Mouse (Mus musculus): ENCODE results near the gene Ltbp2. TPM values are rescaled to one million over a fixed set of nuclear protein-coding genes. Genes with fewer than 3 reads are reported as not detected.

Ltbp2 gene
- polyA plus RNA-seq, 2 experiments: 5.2 to 12.3 TPM

DNA sequence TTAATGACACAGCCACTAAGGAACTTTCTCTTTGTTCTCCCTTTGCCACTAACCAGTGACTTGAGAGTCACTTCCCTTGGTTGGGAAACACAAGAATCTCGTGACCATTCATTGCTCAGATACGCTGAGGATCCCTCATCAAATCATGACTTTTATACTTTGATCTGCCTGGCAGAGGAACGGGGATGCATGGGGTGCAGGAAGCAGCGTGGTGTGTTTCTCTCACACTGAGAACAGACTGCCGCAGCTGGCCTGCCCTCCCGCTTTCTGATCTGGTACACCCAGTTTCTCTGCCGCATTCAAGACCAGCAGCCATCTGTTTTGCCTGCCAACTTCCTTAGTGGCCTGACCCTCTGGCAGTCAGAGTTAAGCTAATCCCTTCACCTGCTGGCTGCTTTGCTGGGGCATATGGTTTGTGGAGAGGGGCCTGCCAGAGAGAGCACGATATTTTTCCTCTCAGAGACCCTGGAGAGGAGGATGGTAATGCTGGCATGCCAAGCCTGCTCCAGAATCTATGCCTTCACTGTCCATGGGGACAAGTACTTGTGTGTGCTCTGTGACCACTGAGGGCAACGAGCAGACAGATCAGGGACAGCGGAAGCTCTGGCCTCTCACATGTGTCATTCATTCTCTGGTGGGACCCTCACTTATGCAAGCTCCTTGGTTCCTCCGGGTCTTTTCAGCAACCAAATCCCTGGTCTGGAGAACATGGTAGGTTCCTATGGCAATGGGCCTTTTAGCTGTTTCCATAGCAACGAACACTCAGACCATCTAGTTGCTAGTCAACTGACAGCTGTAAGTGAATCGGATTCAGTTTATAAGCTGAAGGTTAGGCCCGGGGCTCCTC lies 124.0 kb downstream of the Ltbp2 start:
- 28% methylated on average over 14 of the region's 14 CpGs for WGBS
- Histone ChIP-seq H3K9me3 (ENCODE audit: control insufficient read depth, low read length) (no peaks in the 10 kb centered on the region), H3K4me3 (replicated peaks; ENCODE audit: low read length) (no peak overlapping the region), H3K27ac (replicated peaks; ENCODE audit: low read depth, low read length) (no peak overlapping the region), H3K4me1 (ENCODE audit: control insufficient read depth, insufficient read depth, low read length) (no peaks in the 10 kb centered on the region), H3K4me2 (replicated peaks; ENCODE audit: low read depth, low read length, severe bottlenecking) (no peak overlapping the region), H3K36me3 (ENCODE audit: control insufficient read depth, insufficient read depth, low read length) (peaks cover 14% of the 10 kb centered on the region), H3K9ac (ENCODE audit: low read depth, low read length, severe bottlenecking) (peak overlapping the region; percentile 13; the same call in 1 of the 2 replicates), H3K27me3 (ENCODE audit: control insufficient read depth, insufficient read depth, low read length) (no peaks in the 10 kb centered on the region)
- TF ChIP-seq POLR2A (IDR thresholded peaks at IDR 0.05; ENCODE audit: borderline replicate concordance, extremely low read depth, insufficient read depth, insufficient read length): no peak
- DNase-seq (ENCODE audit: low spot score): peak; percentile 22
- ATAC-seq (ENCODE audit: low FRiP score, low read depth): 0 out of 2 replicates have a peak, but pooled peaks have one; percentile 41

DNA sequence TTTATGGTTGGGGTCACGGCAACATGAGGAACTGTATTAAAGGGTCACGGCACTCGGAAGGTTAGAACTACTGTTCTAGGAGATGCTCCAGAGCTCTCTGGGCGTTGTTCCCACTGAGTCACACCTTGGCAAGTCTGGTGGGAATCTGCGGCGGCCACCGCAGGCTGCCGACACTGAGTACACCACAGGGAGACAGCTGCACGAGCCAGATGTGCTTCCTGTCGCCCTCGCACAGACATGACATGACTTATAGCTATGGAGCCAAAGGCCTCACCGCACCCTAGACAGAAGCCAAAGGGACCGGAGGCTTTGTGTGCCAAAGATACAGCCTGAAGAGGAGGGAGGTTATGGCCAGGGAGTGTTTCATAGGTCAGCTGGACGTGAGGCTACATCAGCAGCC lies 125.7 kb downstream of the Ltbp2 start:
- no peak overlapping the region for H3K27ac ChIP-seq (replicated peaks; ENCODE audit: low read depth, low read length)
- WGBS: 44% methylated on average over 14 of the region's 14 CpGs
- H3K27me3 ChIP-seq (ENCODE audit: control insufficient read depth, insufficient read depth, low read length): no peaks in the 10 kb centered on the region
- no peak overlapping the region for H3K4me3 ChIP-seq (replicated peaks; ENCODE audit: low read length)
- no peak overlapping the region for H3K9ac ChIP-seq (ENCODE audit: low read depth, low read length, severe bottlenecking)
- no peaks in the 10 kb centered on the region for H3K4me1 ChIP-seq (ENCODE audit: control insufficient read depth, insufficient read depth, low read length)
- H3K4me2 ChIP-seq (replicated peaks; ENCODE audit: low read depth, low read length, severe bottlenecking): no peak overlapping the region
- no peak for ATAC-seq (ENCODE audit: low FRiP score, low read depth)
- H3K36me3 ChIP-seq (ENCODE audit: control insufficient read depth, insufficient read depth, low read length): peaks cover 2% of the 10 kb centered on the region; the same call in 1 of the 2 replicates
- H3K9me3 ChIP-seq (ENCODE audit: control insufficient read depth, low read length): no peaks in the 10 kb centered on the region
- no peak for TF ChIP-seq POLR2A (IDR thresholded peaks at IDR 0.05; ENCODE audit: borderline replicate concordance, extremely low read depth, insufficient read depth, insufficient read length)
- DNase-seq (ENCODE audit: low spot score): no peak

DNA sequence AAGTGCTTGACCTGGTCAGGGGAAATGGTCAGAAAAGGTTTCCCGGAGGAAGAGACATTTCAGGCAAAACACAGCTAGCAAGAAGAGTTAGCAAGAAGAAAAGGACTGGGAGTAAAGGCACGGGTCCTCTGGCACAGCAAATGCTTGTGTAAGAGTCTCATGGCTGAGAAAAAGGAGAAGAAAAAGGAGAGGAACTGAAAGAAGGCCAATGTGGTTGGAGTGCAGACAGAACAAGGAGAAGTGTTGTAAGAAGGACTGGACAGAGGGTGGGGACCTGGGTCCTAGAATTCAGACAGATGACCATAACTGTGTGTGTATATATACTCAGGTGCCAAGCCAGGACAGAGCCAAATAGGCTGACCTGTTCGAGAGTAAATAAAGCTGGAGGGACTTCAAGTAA lies 128.2 kb downstream of the Ltbp2 start:
- Histone ChIP-seq H3K36me3 (ENCODE audit: control insufficient read depth, insufficient read depth, low read length) (no peaks in the 10 kb centered on the region), H3K4me3 (replicated peaks; ENCODE audit: low read length) (no peak overlapping the region), H3K4me2 (replicated peaks; ENCODE audit: low read depth, low read length, severe bottlenecking) (no peak overlapping the region), H3K9me3 (ENCODE audit: control insufficient read depth, low read length) (no peaks in the 10 kb centered on the region), H3K27me3 (ENCODE audit: control insufficient read depth, insufficient read depth, low read length) (no peaks in the 10 kb centered on the region), H3K9ac (ENCODE audit: low read depth, low read length, severe bottlenecking) (no peak overlapping the region), H3K27ac (replicated peaks; ENCODE audit: low read depth, low read length) (no peak overlapping the region), H3K4me1 (ENCODE audit: control insufficient read depth, insufficient read depth, low read length) (no peaks in the 10 kb centered on the region)
- no peak for TF ChIP-seq POLR2A (IDR thresholded peaks at IDR 0.05; ENCODE audit: borderline replicate concordance, extremely low read depth, insufficient read depth, insufficient read length)
- WGBS: 69% methylated on average over 3 of the region's 3 CpGs
- no peak for DNase-seq (ENCODE audit: low spot score)
- no peak for ATAC-seq (ENCODE audit: low FRiP score, low read depth)

DNA sequence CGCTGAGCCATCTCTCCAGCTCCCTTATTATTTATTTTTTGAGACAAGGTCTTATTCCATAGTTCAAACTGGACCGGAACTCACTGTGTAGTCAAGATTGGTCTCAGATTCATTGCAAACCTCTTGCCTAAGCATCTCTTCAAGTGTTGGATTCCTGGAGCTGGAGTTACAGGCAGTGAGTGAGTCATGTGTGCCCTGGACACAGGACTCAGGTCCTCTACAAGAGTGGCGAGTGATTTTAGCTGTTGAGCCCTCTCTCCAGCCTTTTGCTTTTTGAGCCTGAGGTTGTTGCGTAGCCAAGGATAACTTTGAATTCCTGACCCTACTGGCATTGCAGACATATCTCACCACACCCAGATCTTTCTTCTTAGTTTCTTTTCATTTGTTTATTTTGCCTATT lies 130.6 kb downstream of the Ltbp2 start:
- DNase-seq (ENCODE audit: low spot score) (no peak), ATAC-seq (ENCODE audit: low FRiP score, low read depth) (no peak)
- Histone ChIP-seq H3K27me3 (ENCODE audit: control insufficient read depth, insufficient read depth, low read length) (no peaks in the 10 kb centered on the region), H3K36me3 (ENCODE audit: control insufficient read depth, insufficient read depth, low read length) (no peaks in the 10 kb centered on the region), H3K27ac (replicated peaks; ENCODE audit: low read depth, low read length) (no peak overlapping the region), H3K4me1 (ENCODE audit: control insufficient read depth, insufficient read depth, low read length) (no peaks in the 10 kb centered on the region), H3K9me3 (ENCODE audit: control insufficient read depth, low read length) (no peaks in the 10 kb centered on the region), H3K4me2 (replicated peaks; ENCODE audit: low read depth, low read length, severe bottlenecking) (no peak overlapping the region), H3K4me3 (replicated peaks; ENCODE audit: low read length) (no peak overlapping the region), H3K9ac (ENCODE audit: low read depth, low read length, severe bottlenecking) (no peak overlapping the region)
- 67% methylated on average over 4 of the region's 4 CpGs for WGBS
- no peak for TF ChIP-seq POLR2A (IDR thresholded peaks at IDR 0.05; ENCODE audit: borderline replicate concordance, extremely low read depth, insufficient read depth, insufficient read length)

DNA sequence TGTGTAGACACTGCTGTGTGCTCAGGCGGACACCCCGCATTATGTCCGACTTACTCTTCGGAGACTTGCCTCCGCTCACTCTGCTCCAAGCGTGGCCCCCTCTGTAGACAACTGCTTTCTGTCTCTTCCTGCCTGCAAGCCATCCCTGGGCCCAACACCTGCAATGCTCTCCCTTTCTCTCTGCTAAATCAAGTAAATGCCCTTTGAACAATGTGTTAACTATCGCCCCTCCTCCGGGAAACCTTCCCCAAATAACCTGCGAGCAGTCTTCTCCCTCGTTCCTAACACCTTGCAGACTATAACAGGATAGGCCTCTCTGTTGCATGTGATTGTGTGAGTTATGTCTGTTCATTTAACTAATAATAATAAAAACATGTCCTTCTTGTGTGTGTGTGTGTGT lies 132.8 kb downstream of the Ltbp2 start:
- H3K9me3 ChIP-seq (ENCODE audit: control insufficient read depth, low read length): no peaks in the 10 kb centered on the region
- H3K4me3 ChIP-seq (replicated peaks; ENCODE audit: low read length): no peak overlapping the region
- no peaks in the 10 kb centered on the region for H3K36me3 ChIP-seq (ENCODE audit: control insufficient read depth, insufficient read depth, low read length)
- H3K4me1 ChIP-seq (ENCODE audit: control insufficient read depth, insufficient read depth, low read length): no peaks in the 10 kb centered on the region
- no peak overlapping the region for H3K4me2 ChIP-seq (replicated peaks; ENCODE audit: low read depth, low read length, severe bottlenecking)
- ATAC-seq (ENCODE audit: low FRiP score, low read depth) (no peak), DNase-seq (ENCODE audit: low spot score) (no peak)
- no peaks in the 10 kb centered on the region for H3K27me3 ChIP-seq (ENCODE audit: control insufficient read depth, insufficient read depth, low read length)
- TF ChIP-seq POLR2A (IDR thresholded peaks at IDR 0.05; ENCODE audit: borderline replicate concordance, extremely low read depth, insufficient read depth, insufficient read length): no peak
- WGBS: 79% methylated on average over 10 of the region's 10 CpGs
- no peak overlapping the region for H3K27ac ChIP-seq (replicated peaks; ENCODE audit: low read depth, low read length)
- H3K9ac ChIP-seq (ENCODE audit: low read depth, low read length, severe bottlenecking): no peak overlapping the region
